Mouse (Mus musculus) embryonic fibroblast, embryonic 13.5 days (primary cell): ENCODE measurements around the gene Crat.

Source experiments
- CTCF ChIP-seq: IDR thresholded peaks from 2 replicates; pipeline ENCODE4 v1.5.1; 2011; ENCODE audit warnings: mild to moderate bottlenecking, control low read depth, low read length, moderate library complexity, borderline replicate concordance; ENCODE audit not compliant: insufficient read depth
- POLR2A ChIP-seq: IDR thresholded peaks from 2 replicates; pipeline ENCODE4 v1.6.1; 2011; ENCODE audit warnings: low read depth, mild to moderate bottlenecking, control low read depth, low read length, moderate library complexity

DNA sequence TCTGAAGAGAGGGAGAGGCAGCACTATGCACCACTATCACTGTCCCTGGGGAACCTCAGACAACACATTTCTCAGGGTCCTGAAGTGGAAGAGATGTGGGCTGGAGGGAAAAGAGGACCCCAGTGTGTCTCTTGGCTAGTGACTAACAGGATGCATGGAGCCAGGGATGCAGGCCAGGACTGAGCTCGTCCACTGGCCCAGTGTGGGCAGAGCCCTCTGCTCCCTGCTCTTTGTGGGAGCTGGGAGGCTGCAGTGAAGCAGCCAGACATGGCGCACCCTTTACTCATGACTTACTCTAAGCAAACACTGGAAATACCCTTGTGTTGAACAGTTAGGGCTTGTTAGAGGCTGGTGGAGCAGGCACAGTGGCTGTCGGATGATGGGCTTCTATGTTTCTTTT, 38.0 kb upstream of the Crat start:
- TF ChIP-seq POLR2A (no peak), CTCF (no peak)
